Mouse (Mus musculus): ENCODE measurements around the gene Gnb1l. TPM values are rescaled to one million over a fixed set of nuclear protein-coding genes. Genes with fewer than 3 reads are reported as not detected.

The Gnb1l gene
- polyA plus RNA-seq, 1 experiment: 13.3 TPM

DNA sequence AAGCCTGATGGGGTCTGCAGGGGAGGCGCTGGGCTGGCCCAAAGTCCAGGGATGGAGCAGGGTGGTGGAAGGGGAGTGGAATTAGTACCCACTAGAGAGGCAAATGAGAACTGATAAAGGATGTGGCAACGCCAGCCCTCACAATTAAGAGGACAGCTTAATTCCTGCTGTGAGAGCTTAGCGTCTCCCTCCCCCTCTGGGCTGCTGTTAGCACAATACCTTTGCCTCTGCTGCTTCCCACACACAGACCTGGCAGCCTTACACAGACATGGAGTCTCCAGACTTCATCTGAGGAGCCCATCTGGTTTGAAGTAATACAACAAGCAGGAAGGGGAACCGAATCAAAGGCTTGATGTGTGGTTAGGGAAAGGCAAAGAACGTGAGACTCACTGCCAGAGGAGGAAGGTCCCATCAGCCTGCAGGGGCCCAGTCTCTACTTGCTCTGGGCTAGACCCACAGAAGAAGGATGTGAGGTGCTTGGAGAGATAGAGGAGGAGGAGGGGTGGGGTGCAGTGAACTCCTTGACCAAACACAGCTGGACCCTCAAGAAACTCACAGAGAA lies 79.2 kb downstream of the Gnb1l start:
- TF ChIP-seq MAX (IDR thresholded peaks at IDR 0.05) (no peak), MYOD1 (IDR thresholded peaks at IDR 0.05; ENCODE audit: control insufficient read depth, insufficient read length, low read depth) (no peak), CTCF (IDR thresholded peaks at IDR 0.05; ENCODE audit: control insufficient read depth, insufficient read depth, insufficient read length) (no peak), USF1 (IDR thresholded peaks at IDR 0.05; ENCODE audit: low read depth) (no peak), FOSL1 (IDR thresholded peaks at IDR 0.05; ENCODE audit: insufficient read depth, low read length, poor library complexity, severe bottlenecking) (no peak), MYOG (IDR thresholded peaks at IDR 0.05; ENCODE audit: control insufficient read depth, extremely low read depth, insufficient read length) (no peak), CEBPB (IDR thresholded peaks at IDR 0.05; ENCODE audit: low read depth) (no peak)
- no peaks in the 10 kb centered on the region for H3K79me2 ChIP-seq (ENCODE audit: control insufficient read depth, insufficient read depth)
- H3K27me3 ChIP-seq (ENCODE audit: control insufficient read depth, insufficient read depth, insufficient read length): no peaks in the 10 kb centered on the region
- H3K4me3 ChIP-seq (ENCODE audit: insufficient read depth, poor library complexity, severe bottlenecking): no peak overlapping the region
- no peaks in the 10 kb centered on the region for H3K79me3 ChIP-seq (ENCODE audit: low read depth)
- no peak overlapping the region for H3ac ChIP-seq (ENCODE audit: control insufficient read depth, insufficient read length, low read depth)
- H3K36me3 ChIP-seq (ENCODE audit: control insufficient read depth, insufficient read depth): peaks cover 9% of the 10 kb centered on the region

DNA sequence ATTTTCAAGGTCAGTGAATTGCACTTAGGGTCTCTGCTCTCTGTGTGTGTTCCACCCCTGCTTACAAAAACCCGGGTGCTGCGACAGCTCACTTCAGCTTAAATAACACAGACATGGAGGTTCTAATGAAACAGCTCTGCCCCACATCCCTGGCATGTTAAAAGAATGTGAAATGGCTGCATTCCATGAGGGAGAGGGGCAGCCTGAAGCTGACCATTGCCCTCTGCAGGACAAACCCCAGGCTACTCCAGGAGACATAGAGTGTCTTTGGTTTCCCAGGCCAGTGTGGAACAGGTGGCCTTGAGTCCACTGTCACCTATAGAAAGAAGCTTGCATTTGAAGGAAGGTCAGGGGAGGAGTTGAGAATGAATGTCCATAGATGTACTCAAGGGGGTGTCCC lies 81.9 kb downstream of the Gnb1l start:
- Histone ChIP-seq H3K36me3 (ENCODE audit: control insufficient read depth, insufficient read depth) (peaks cover 22% of the 10 kb centered on the region), H3K79me3 (ENCODE audit: low read depth) (peaks cover 2% of the 10 kb centered on the region), H3K27me3 (ENCODE audit: control insufficient read depth, insufficient read depth, insufficient read length) (no peaks in the 10 kb centered on the region), H3K79me2 (ENCODE audit: control insufficient read depth, insufficient read depth) (peaks cover 11% of the 10 kb centered on the region), H3K4me3 (ENCODE audit: insufficient read depth, poor library complexity, severe bottlenecking) (no peak overlapping the region), H3ac (ENCODE audit: control insufficient read depth, insufficient read length, low read depth) (no peak overlapping the region)
- no peak for TF ChIP-seq CEBPB (IDR thresholded peaks at IDR 0.05; ENCODE audit: low read depth)
- no peak for TF ChIP-seq USF1 (IDR thresholded peaks at IDR 0.05; ENCODE audit: low read depth)
- no peak for TF ChIP-seq FOSL1 (IDR thresholded peaks at IDR 0.05; ENCODE audit: insufficient read depth, low read length, poor library complexity, severe bottlenecking)
- no peak for TF ChIP-seq CTCF (IDR thresholded peaks at IDR 0.05; ENCODE audit: control insufficient read depth, insufficient read depth, insufficient read length)
- no peak for TF ChIP-seq MAX (IDR thresholded peaks at IDR 0.05)
- no peak for TF ChIP-seq MYOG (IDR thresholded peaks at IDR 0.05; ENCODE audit: control insufficient read depth, extremely low read depth, insufficient read length)
- no peak for TF ChIP-seq MYOD1 (IDR thresholded peaks at IDR 0.05; ENCODE audit: control insufficient read depth, insufficient read length, low read depth)

DNA sequence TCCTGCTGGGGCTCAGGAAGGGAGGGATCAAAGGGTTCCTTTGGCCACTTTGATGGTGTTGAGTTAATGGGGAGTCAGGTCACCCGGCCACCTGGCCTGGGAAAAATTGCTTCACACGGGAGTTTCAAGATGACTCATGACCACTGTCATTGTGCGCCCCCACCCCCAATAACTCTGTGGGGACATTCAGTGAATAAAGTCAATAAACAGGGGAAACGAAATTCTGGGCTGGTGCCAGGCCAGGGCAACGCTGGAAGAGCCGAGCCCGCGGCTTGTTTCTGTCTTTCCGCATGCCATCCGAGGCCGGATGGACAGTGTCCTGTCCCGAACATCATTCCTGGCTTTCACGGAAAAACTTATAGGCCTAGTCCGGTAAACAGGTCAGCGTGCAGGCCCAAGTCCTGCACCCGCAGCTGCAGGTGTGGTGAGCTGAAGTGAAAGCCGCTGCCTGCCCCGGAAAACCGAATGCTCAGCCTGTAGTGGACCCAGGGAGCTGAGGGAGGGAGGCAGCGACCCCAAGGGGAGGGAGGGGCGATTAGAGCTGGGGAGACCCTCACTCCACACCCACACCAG lies 82.6 kb downstream of the Gnb1l start:
- Histone ChIP-seq H3K79me3 (ENCODE audit: low read depth) (peaks cover 2% of the 10 kb centered on the region), H3K27me3 (ENCODE audit: control insufficient read depth, insufficient read depth, insufficient read length) (no peaks in the 10 kb centered on the region), H3K4me3 (ENCODE audit: insufficient read depth, poor library complexity, severe bottlenecking) (no peak overlapping the region), H3K36me3 (ENCODE audit: control insufficient read depth, insufficient read depth) (peaks cover 22% of the 10 kb centered on the region), H3ac (ENCODE audit: control insufficient read depth, insufficient read length, low read depth) (no peak overlapping the region), H3K79me2 (ENCODE audit: control insufficient read depth, insufficient read depth) (peaks cover 18% of the 10 kb centered on the region)
- no peak for TF ChIP-seq MAX (IDR thresholded peaks at IDR 0.05)
- TF ChIP-seq MYOG (IDR thresholded peaks at IDR 0.05; ENCODE audit: control insufficient read depth, extremely low read depth, insufficient read length): no peak
- no peak for TF ChIP-seq CEBPB (IDR thresholded peaks at IDR 0.05; ENCODE audit: low read depth)
- TF ChIP-seq MYOD1 (IDR thresholded peaks at IDR 0.05; ENCODE audit: control insufficient read depth, insufficient read length, low read depth): no peak
- TF ChIP-seq FOSL1 (IDR thresholded peaks at IDR 0.05; ENCODE audit: insufficient read depth, low read length, poor library complexity, severe bottlenecking): no peak
- TF ChIP-seq CTCF (IDR thresholded peaks at IDR 0.05; ENCODE audit: control insufficient read depth, insufficient read depth, insufficient read length): no peak
- no peak for TF ChIP-seq USF1 (IDR thresholded peaks at IDR 0.05; ENCODE audit: low read depth)

DNA sequence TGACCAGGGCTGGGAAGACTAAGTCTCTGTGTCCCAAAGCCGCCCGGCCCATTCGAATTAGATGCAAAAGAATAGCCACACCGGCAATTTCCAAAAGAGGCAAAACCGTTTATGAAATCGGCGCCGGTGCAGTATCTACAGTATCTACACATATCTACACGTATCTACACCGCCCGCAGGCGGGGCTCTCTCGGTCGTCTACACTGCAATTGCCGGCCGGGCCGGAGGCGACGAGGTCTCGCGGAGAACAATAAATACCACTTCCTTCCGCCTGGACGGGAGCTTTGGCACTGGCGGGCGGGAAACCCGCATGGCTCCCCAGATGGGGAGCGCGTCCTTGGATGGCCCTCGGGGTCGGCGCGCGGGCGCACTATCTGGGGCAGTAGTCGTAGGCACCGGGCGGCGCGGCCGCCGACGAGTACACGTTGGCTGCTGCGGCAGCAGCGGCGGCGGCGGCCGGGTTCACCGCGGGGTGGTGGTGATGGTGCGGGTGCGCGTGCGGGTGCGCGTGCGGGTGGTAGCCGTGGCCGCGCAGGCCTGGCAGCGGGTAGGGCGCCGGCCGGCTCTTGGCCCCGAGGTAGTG lies 83.2 kb downstream of the Gnb1l start:
- H3K36me3 ChIP-seq (ENCODE audit: control insufficient read depth, insufficient read depth): peaks cover 22% of the 10 kb centered on the region
- H3ac ChIP-seq (ENCODE audit: control insufficient read depth, insufficient read length, low read depth): no peak overlapping the region
- peaks cover 18% of the 10 kb centered on the region for H3K79me2 ChIP-seq (ENCODE audit: control insufficient read depth, insufficient read depth)
- no peak overlapping the region for H3K4me3 ChIP-seq (ENCODE audit: insufficient read depth, poor library complexity, severe bottlenecking)
- H3K27me3 ChIP-seq (ENCODE audit: control insufficient read depth, insufficient read depth, insufficient read length): no peaks in the 10 kb centered on the region
- peaks cover 2% of the 10 kb centered on the region for H3K79me3 ChIP-seq (ENCODE audit: low read depth)
- TF ChIP-seq USF1 (IDR thresholded peaks at IDR 0.05; ENCODE audit: low read depth) (no peak), MYOG (IDR thresholded peaks at IDR 0.05; ENCODE audit: control insufficient read depth, extremely low read depth, insufficient read length) (no peak), CEBPB (IDR thresholded peaks at IDR 0.05; ENCODE audit: low read depth) (no peak), FOSL1 (IDR thresholded peaks at IDR 0.05; ENCODE audit: insufficient read depth, low read length, poor library complexity, severe bottlenecking) (no peak), CTCF (IDR thresholded peaks at IDR 0.05; ENCODE audit: control insufficient read depth, insufficient read depth, insufficient read length) (no peak), MYOD1 (IDR thresholded peaks at IDR 0.05; ENCODE audit: control insufficient read depth, insufficient read length, low read depth) (no peak), MAX (IDR thresholded peaks at IDR 0.05) (no peak)

DNA sequence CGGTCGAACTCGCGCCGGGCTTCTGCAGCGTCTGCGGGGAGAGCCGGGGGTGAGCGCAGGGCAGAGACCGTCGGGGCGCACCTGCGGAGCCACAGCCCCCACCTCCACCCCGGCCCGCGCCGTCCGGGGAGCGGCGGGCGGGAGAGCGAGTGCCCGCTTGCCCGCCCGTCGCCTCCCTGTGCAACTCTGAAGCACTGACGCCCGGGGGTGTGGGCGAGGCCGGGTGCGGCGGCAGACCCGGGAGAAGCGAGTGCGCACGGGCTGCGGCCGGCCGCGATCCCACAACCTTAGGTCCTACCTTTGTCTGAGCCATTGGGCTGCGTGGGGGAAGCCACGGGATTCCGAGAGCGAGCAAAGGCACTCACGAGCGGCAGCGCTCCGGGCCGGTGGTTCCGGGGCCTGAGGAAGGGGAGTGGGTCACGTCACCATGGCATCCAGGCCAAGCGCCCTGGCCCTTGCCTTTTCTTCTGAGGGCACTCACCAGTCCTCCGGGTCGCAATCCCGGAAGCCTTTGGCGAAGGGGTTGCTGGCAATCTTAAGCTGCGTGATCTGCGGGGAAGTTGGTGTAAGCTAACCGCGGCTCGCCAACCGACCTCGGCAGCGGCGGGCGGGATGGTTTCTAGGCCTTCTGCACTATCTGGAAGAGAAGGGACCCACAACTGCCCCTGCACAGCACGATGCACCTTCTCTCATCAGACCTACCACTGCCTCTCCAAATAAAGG lies 84.1 kb downstream of the Gnb1l start:
- H3K4me3 ChIP-seq (ENCODE audit: insufficient read depth, poor library complexity, severe bottlenecking): no peak overlapping the region
- TF ChIP-seq MAX (IDR thresholded peaks at IDR 0.05): no peak
- no peak for TF ChIP-seq CEBPB (IDR thresholded peaks at IDR 0.05; ENCODE audit: low read depth)
- TF ChIP-seq MYOG (IDR thresholded peaks at IDR 0.05; ENCODE audit: control insufficient read depth, extremely low read depth, insufficient read length): no peak
- TF ChIP-seq CTCF (IDR thresholded peaks at IDR 0.05; ENCODE audit: control insufficient read depth, insufficient read depth, insufficient read length): no peak
- no peak for TF ChIP-seq MYOD1 (IDR thresholded peaks at IDR 0.05; ENCODE audit: control insufficient read depth, insufficient read length, low read depth)
- peaks cover 18% of the 10 kb centered on the region for H3K79me2 ChIP-seq (ENCODE audit: control insufficient read depth, insufficient read depth)
- peaks cover 2% of the 10 kb centered on the region for H3K79me3 ChIP-seq (ENCODE audit: low read depth)
- H3ac ChIP-seq (ENCODE audit: control insufficient read depth, insufficient read length, low read depth): no peak overlapping the region
- peaks cover 22% of the 10 kb centered on the region for H3K36me3 ChIP-seq (ENCODE audit: control insufficient read depth, insufficient read depth)
- H3K27me3 ChIP-seq (ENCODE audit: control insufficient read depth, insufficient read depth, insufficient read length): no peaks in the 10 kb centered on the region
